ENCODE assay signal across 10 mouse cellular contexts in the genomic region with DNA sequence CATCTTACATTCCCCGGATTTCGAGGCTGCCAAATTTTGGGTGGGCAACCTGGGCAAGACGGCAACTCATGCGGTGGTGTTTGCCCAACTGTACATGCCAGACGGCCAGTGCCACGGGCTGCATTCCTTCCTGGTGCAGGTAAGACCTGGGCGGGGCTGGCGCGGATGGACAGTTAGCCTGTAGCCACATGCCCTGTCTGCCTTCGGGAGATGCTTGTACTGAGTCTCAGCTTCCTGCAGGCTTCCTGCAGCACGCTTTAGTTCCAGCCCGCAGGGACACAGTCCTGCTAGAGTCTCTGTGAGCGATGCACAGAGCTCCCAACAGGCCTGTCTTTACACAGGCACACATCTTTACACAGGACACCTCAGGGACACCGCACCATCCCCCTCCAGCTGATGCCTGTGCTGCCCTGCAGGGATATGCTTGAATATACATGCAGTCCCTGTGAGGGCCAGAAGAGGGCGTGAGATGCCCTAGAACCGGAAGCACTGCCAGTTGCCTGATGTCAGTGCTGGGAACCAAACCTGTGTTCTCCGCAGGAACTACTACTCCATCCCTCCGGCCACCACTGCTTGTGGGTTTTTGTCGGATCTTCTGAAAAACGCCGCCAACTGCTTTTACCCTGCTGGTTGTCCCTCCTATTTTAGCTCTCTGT. TPM values are rescaled to one million over a fixed set of nuclear protein-coding genes. Genes with fewer than 3 reads are reported as not detected.
DNase-seq lines count a peak whose midpoint lies in the region; ATAC-seq and TF ChIP-seq lines count a peak whose summit lies in the region.
"Had no signal": no experiment of that assay in that cellular context is flagged by ENCODE, and none has a peak within 500 bp of the region (broad histone marks: within the 10 kb centered on the region; RNA-seq: fewer than 3 reads in every experiment).

No protein-coding gene starts in this region.

- no peak overlapping the region for H3K4me3 ChIP-seq in hindbrain, embryonic 10.5 days
- no peak overlapping the region for H3K4me3 ChIP-seq in hindbrain, embryonic 14.5 days (replicated peaks; ENCODE audit: low read length)
- H3K4me3 ChIP-seq in thymus, adult 2 months (ENCODE audit: control insufficient read depth, insufficient read depth, low read length), result no peak overlapping the region
- H3K4me3 ChIP-seq in olfactory bulb, adult 2 months (ENCODE audit: insufficient read depth, low read depth, low read length), result no peak overlapping the region
- H3K4me3 ChIP-seq: hindbrain, embryonic 12.5 days; midbrain, embryonic 10.5 days had no signal

- no peak overlapping the region for H3K27ac ChIP-seq in hindbrain, embryonic 10.5 days
- no peak overlapping the region for H3K27ac ChIP-seq in hindbrain, embryonic 14.5 days
- H3K27ac ChIP-seq in thymus, adult 2 months (ENCODE audit: control insufficient read depth, insufficient read depth, low read length), result no peak overlapping the region
- H3K27ac ChIP-seq in olfactory bulb, adult 2 months (ENCODE audit: insufficient read depth, low read depth, low read length), result no peak overlapping the region
- H3K27ac ChIP-seq: hindbrain, embryonic 12.5 days; midbrain, embryonic 10.5 days had no signal

- TF ChIP-seq CTCF in thymus, adult 2 months (IDR thresholded peaks at IDR 0.05; ENCODE audit: borderline replicate concordance, control insufficient read depth, extremely low read depth, insufficient read depth, low read length, poor library complexity), result 0 out of 2 replicates have a peak, but pooled peaks have one; percentile 24
- 0 out of 2 replicates have a peak, but pooled peaks have one; percentile 26 for TF ChIP-seq CTCF in olfactory bulb, adult 2 months (IDR thresholded peaks at IDR 0.05; ENCODE audit: insufficient read depth, low read depth, low read length)

- peak; percentile 14 for DNase-seq in hindbrain, embryonic 10.5 days (ENCODE audit: low spot score)
- no peak for DNase-seq in hindbrain, embryonic 14.5 days (ENCODE audit: low spot score)
- peak; percentile 18 for DNase-seq in thymus, adult 2 months
- no peak for DNase-seq in thymus, postnatal 36 days
- DNase-seq in R1 (ENCODE audit: low read depth, low spot score), result peak; percentile 85
- DNase-seq in layer of hippocampus, postnatal 10 days (ENCODE audit: low spot score in 2 of 2), result no peak

- peaks cover 59% of the 10 kb centered on the region for H3K36me3 ChIP-seq in hindbrain, embryonic 10.5 days
- H3K36me3 ChIP-seq in hindbrain, embryonic 14.5 days (replicated peaks; ENCODE audit: control insufficient read depth, insufficient read depth), result peaks cover 83% of the 10 kb centered on the region
- H3K36me3 ChIP-seq in thymus, adult 2 months (ENCODE audit: control insufficient read depth, insufficient read depth, low read length), result peaks cover 51% of the 10 kb centered on the region

- ATAC-seq in hindbrain, embryonic 14.5 days (ENCODE audit: low FRiP score), result no peak
- ATAC-seq in erythroid progenitor cell, adult 5-6 weeks (replicated peaks; ENCODE audit: low FRiP score, poor library complexity, severe bottlenecking), result no peak

- H3K9ac ChIP-seq in hindbrain, embryonic 14.5 days, result no peak overlapping the region
- H3K9ac ChIP-seq: hindbrain, embryonic 12.5 days had no signal

- H3K9me3 ChIP-seq in hindbrain, embryonic 10.5 days, result peaks cover 8% of the 10 kb centered on the region; the same call in 1 of the 2 replicates
- H3K9me3 ChIP-seq in hindbrain, embryonic 14.5 days (ENCODE audit: control insufficient read depth, low read length), result peaks cover 4% of the 10 kb centered on the region; the same call in 1 of the 2 replicates
- H3K9me3 ChIP-seq: midbrain, embryonic 10.5 days had no signal

- 84% methylated on average over 21 of the region's 21 CpGs for WGBS in hindbrain, embryonic 10.5 days
- 82% methylated on average over 21 of the region's 21 CpGs for WGBS in hindbrain, embryonic 14.5 days
- WGBS in thymus, adult 2 months, result 96% methylated on average over 21 of the region's 21 CpGs
- 86% methylated on average over 21 of the region's 21 CpGs for WGBS in olfactory bulb, adult 2 months

- no peaks in the 10 kb centered on the region for H3K4me1 ChIP-seq in hindbrain, embryonic 10.5 days (replicated peaks)
- H3K4me1 ChIP-seq in hindbrain, embryonic 14.5 days (replicated peaks; ENCODE audit: control insufficient read depth, insufficient read depth, low read length), result no peaks in the 10 kb centered on the region
- no peaks in the 10 kb centered on the region for H3K4me1 ChIP-seq in thymus, adult 2 months (replicated peaks; ENCODE audit: control insufficient read depth, insufficient read depth, low read length)
- H3K4me1 ChIP-seq in olfactory bulb, adult 2 months (ENCODE audit: control insufficient read depth, insufficient read depth, low read length), result no peaks in the 10 kb centered on the region
- H3K4me1 ChIP-seq: hindbrain, embryonic 12.5 days; midbrain, embryonic 10.5 days had no signal

- no peaks in the 10 kb centered on the region for H3K27me3 ChIP-seq in hindbrain, embryonic 10.5 days (ENCODE audit: insufficient read depth, poor library complexity, severe bottlenecking)
- H3K27me3 ChIP-seq in hindbrain, embryonic 14.5 days (ENCODE audit: control insufficient read depth, insufficient read depth, low read length), result no peaks in the 10 kb centered on the region
- H3K27me3 ChIP-seq in thymus, adult 2 months (ENCODE audit: control insufficient read depth, insufficient read depth, low read length), result no peaks in the 10 kb centered on the region
- H3K27me3 ChIP-seq: hindbrain, embryonic 12.5 days had no signal

- no peak for TF ChIP-seq POLR2A in thymus, adult 2 months (IDR thresholded peaks at IDR 0.05; ENCODE audit: control insufficient read depth, extremely low read depth, insufficient read depth, low read length, poor library complexity)
- TF ChIP-seq POLR2A in olfactory bulb, adult 2 months (IDR thresholded peaks at IDR 0.05; ENCODE audit: insufficient read depth, low read depth, low read length), result no peak

- H3K4me2 ChIP-seq in hindbrain, embryonic 14.5 days (replicated peaks), result no peak overlapping the region
- H3K4me2 ChIP-seq: hindbrain, embryonic 12.5 days had no signal

RNA-seq across cellular contexts. Expression of gene Acox3, which starts 9.4 kb away (rescaled TPM):
- 10.9 and 14.2 TPM in 2 replicates for polyA plus RNA-seq in hindbrain, embryonic 10.5 days (2016; fragmentation: Nextera tagmentation; extraction: Ambion mirVana)
- polyA plus RNA-seq in hindbrain, embryonic 14.5 days (2014; fragmentation: Nextera tagmentation; extraction: Ambion mirVana), result 13.7 and 14.5 TPM in 2 replicates
- 78.2 and 82.6 TPM in 2 replicates for polyA plus RNA-seq in thymus, adult 2 months (2012; rRNA removed)
- polyA plus RNA-seq in olfactory bulb, adult 2 months (2012; ENCODE audit: insufficient read depth, insufficient read length, low replicate concordance, missing spikeins), result not detected in 2 replicates
- total RNA-seq in erythroid progenitor cell, adult 5-6 weeks (2015; ENCODE audit: low replicate concordance), result 4.0 and 6.7 TPM in 2 replicates
- total RNA-seq in erythroid progenitor cell, adult 5-6 weeks (2017; ENCODE audit: low replicate concordance), result 5.6 TPM in 2 replicates
- total RNA-seq in layer of hippocampus, postnatal 10 days (2021), result 10 to 100 TPM; 26.8 to 31.6 TPM

RNA-seq across cellular contexts. Expression of gene Trmt44, which starts 17.3 kb away (rescaled TPM):
- polyA plus RNA-seq in hindbrain, embryonic 10.5 days (2016; fragmentation: Nextera tagmentation; extraction: Ambion mirVana), result 8.2 and 9.1 TPM in 2 replicates
- polyA plus RNA-seq in hindbrain, embryonic 14.5 days (2014; fragmentation: Nextera tagmentation; extraction: Ambion mirVana), result 6.0 and 6.5 TPM in 2 replicates
- polyA plus RNA-seq in thymus, adult 2 months (2012; rRNA removed), result 9.2 and 9.8 TPM in 2 replicates
- not detected in 2 replicates for polyA plus RNA-seq in olfactory bulb, adult 2 months (2012; ENCODE audit: insufficient read depth, insufficient read length, low replicate concordance, missing spikeins)
- 5.0 and 6.5 TPM in 2 replicates for total RNA-seq in erythroid progenitor cell, adult 5-6 weeks (2015; ENCODE audit: low replicate concordance)
- total RNA-seq in erythroid progenitor cell, adult 5-6 weeks (2017; ENCODE audit: low replicate concordance), result 1.4 and 4.1 TPM in 2 replicates
- 1 to 10 TPM; 8.3 to 9.5 TPM for total RNA-seq in layer of hippocampus, postnatal 10 days (2021)

Comparison
In these comparisons a context has a peak if more than half of its experiments do, and no peak if none do; other contexts are left out.
1. DNase-seq: peak in hindbrain, embryonic 10.5 days (single experiment), thymus, adult 2 months (single experiment) and R1 (single experiment); none in hindbrain, embryonic 14.5 days (single experiment), thymus, postnatal 36 days (0 of 2) and layer of hippocampus, postnatal 10 days (0 of 2).